18 mouse cellular contexts compared by ENCODE assay signal in the genomic region with DNA sequence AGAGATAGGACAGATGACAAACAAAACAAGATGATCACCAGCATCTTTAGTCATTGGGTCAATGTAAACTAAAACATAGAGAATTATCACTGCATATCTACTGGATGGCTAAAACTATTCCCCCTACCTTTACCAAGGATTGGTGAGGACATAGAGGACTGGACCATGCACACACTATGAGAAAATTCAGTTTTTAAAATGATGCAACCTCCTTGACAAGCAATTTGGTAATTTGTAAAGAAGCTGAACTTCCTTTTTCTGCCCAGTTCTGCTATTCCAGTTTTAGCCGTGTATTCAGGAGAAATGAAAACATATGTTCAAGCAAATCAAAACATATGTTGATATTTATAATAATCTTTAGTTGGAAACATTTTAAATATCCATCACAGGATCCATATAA. TPM values are rescaled to one million over a fixed set of nuclear protein-coding genes. Genes with fewer than 3 reads are reported as not detected.
DNase-seq lines count a peak whose midpoint lies in the region; ATAC-seq lines count a peak whose summit lies in the region.
"Had no signal": no experiment of that assay in that cellular context is flagged by ENCODE, and none has a peak within 500 bp of the region (broad histone marks: within the 10 kb centered on the region; RNA-seq: fewer than 3 reads in every experiment).

No protein-coding gene starts in this region.

- ATAC-seq in granulocyte monocyte progenitor cell, adult 5-6 weeks (replicated peaks; ENCODE audit: poor library complexity, severe bottlenecking): peak; percentile 86
- ATAC-seq in megakaryocyte progenitor cell, adult 5-6 weeks (replicated peaks; ENCODE audit: poor library complexity): peak; percentile 86
- peak; percentile 75 for ATAC-seq in neutrophil, adult 5-6 weeks (ENCODE audit: extremely low read depth, insufficient number of reproducible peaks, low FRiP score, poor library complexity, severe bottlenecking)
- ATAC-seq: forebrain, embryonic 14.5 days; forebrain, embryonic 16.5 days had no signal

- DNase-seq in 416B (ENCODE audit: low read depth): peak; percentile 40
- no peak for DNase-seq in lung, postnatal 4 days
- no peak for DNase-seq in gastrocnemius, adult 8-10 months (ENCODE audit: low spot score in 2 of 2)
- no peak for DNase-seq in gastrocnemius, adult 18-20 months (ENCODE audit: low spot score)
- DNase-seq: adrenal gland, adult 8-10 months; adrenal gland, postnatal 14 days; adrenal gland, postnatal 36 days; cerebellum, adult 11 months; cerebellum, adult 18-20 months; cerebellum, adult 8-10 months; cerebellum, adult 9-11 months; cerebellum, postnatal 14 days; cerebellum, postnatal 36 days had no signal

RNA-seq across cellular contexts. Expression of a gene that starts 35.2 kb away (rescaled TPM):
- total RNA-seq in granulocyte monocyte progenitor cell, adult 5-6 weeks (2014; fragmentation: Nextera tagmentation): 22.2 and 22.6 TPM in 2 replicates
- total RNA-seq in granulocyte monocyte progenitor cell, adult 5-6 weeks (2017): 51.1 and 57.3 TPM in 2 replicates
- 34.5 and 41.4 TPM in 2 replicates for total RNA-seq in megakaryocyte progenitor cell, adult 5-6 weeks (2015)
- total RNA-seq in megakaryocyte progenitor cell, adult 5-6 weeks (2017): 48.3 and 69.1 TPM in 2 replicates
- 29.1 and 30.8 TPM in 2 replicates for total RNA-seq in neutrophil, adult 5-6 weeks (2017)
- 10 to 100 TPM; 21.1 to 25.7 (median 22.2) TPM for total RNA-seq in gastrocnemius, adult 8-10 months (2022)
- 10 to 100 TPM; 20.7 to 24.9 TPM for total RNA-seq in gastrocnemius, adult 18-20 months (2021)
